Mouse (Mus musculus) kidney, postnatal 25 days (tissue): ENCODE measurements around the gene Tbata.

Experiments
- DNase-seq, 2 experiments: peaks; one replicate each; pipeline ENCODE4 v3.0.0; 2021; ENCODE audit warnings: mixed read lengths in 2 of 2

Tbata gene

DNA sequence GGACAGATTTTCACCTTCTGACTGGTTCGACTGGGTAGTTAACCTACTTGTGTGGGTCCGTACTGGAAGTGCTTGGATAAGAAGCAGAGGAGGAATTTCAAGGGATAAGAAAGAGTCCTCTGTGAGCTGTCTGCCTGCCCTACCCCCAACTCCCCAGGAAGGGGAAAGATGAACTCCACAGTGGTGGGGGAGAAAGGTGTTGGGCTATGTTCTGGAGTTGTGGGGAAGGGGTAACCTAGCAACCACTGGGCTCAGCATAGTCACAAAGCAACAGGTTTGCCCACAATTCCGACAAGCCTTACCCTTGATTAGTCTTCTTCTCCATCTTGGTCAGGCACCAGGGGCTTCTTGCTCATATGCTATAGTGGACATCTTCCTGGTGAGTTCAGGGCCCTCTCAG is at the start of gene Tbata:
Gene Tbata, plus strand, starts transcription at position 301 of the 400 bp plus-strand sequence.
- no peak for DNase-seq

- no peak for DNase-seq
Measured at GRCm38 (mm10) chr10:61123276-61123913, 48.4 kb upstream of the Tbata start.

GRCm38 (mm10) chr10:61124462-61124861 is 47.3 kb upstream of the Tbata start:
- DNase-seq, result no peak

GRCm38 (mm10) chr10:61128701-61129365 is 42.9 kb upstream of the Tbata start:
- no peak for DNase-seq

DNA sequence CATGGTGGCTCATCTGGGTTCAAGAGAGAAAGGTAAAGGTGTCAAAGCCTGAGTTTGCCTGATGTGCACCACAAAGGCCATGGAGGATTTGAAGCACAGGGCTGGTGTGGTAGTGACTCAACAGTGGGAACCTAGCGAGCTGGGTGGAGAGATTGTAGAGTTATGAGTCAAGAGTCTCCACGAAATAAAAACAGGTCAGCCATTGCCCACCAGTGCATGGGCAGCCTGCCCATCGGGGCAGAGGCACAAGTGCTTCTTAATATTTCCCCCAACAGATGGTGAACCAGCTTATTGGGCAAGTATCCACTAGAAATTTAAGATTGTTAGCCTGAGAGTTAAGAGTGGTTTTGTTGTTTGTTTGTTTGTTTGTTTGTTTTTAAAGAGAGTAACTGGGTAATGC is 40.8 kb upstream of the Tbata start:
- DNase-seq, result no peak

DNA sequence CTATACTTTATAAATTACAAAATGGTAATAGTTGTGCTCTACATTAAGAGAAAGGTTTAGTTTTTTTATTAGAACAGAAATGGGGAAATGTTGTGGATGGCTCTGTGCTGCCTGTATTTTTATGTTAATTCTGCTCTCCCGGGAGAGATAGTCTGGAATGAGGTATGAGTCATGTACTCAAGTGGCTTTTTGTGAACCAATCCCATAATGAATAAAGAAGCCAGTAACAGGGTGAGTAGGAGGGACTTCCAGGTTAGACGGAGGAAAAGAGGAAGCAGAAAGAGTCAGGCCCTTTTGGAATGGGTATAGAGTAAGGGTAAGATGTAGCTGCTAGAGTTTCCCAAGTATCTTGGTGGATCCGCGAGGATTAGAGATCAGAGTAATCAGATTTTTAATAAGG is 37.7 kb upstream of the Tbata start:
- DNase-seq, result no peak

DNA sequence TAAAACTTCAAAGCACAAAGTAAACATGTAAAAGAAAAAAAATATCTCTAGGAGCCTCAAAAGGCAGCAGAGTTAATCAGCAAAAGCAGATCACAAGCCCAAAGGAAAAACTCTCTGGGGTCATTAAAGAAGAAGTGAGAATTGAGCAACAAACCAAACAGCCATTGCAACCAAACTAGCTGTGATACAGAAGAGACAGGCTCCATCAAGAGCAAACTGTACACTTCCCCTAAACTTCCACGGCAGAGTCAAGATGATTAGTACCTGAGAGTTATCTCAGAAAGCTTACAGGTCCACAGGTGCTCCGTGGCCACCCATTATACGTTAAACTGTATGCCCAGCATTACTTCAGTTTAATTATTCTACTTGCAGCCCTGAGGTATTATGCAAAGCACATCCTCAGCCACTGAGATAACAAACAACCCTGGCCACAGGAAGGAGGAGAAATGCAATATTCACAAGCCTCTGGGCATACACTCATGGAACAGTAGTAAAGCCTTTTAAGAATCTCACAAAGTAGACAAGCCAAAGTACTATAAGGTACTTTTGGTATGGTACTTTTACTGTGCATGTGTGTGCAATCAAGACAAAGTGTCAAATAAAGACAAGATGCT is 36.4 kb upstream of the Tbata start:
- DNase-seq, result no peak

DNA sequence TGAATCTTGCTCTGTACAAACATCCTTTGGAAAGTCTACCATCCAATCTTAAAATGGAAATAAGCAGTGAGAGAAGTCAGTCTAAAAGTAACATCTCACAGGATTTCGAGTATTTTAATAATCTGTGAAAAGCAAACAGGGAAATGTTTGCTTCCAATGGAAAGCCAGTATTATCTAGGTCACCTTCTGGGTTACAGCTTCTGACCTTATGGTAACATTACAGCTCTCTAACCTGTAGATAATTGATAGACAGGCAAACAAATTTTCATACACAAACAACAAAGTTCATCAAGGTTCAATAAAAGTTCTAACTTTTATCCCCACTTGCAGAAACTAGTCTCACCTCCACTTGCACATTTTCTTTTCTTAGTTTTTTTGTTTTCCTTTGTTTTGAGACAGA is 34.2 kb upstream of the Tbata start:
- no peak for DNase-seq

DNA sequence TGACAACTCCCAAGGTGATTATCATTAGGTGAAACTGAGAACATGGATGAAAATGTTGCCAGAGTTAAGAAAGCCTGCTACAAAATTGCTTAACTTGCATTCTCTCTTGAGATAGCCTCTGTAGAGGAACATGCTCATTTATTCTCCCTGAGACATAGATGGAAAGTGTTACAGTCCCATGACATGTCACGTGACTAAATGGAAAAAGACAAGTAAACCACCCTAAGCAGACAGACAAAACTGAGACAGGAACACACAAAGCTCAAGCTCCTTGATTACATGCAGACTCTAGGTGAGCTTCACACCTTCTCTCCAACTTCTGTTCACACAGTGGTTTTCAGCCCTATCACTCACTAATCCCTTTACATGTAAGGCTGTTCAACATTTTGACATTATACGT is 28.4 kb upstream of the Tbata start:
- no peak for DNase-seq

DNA sequence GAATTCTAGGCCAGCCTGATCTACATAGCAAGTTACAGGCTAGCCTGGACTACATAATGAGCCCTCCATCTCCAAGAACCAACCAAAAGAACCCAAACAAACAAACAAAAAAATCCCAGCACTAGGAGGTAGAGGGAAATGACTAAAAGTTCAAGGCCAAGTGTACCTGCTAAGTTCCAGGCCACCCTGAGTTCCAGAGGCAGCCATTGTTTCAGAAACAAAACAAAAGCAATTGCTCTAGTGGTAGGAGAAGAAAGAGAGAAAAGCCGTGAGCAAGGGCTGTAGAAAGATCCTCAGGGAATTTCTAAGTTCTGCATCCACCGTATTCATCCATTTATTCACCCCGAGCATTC is 26.0 kb upstream of the Tbata start:
- no peak for DNase-seq

DNA sequence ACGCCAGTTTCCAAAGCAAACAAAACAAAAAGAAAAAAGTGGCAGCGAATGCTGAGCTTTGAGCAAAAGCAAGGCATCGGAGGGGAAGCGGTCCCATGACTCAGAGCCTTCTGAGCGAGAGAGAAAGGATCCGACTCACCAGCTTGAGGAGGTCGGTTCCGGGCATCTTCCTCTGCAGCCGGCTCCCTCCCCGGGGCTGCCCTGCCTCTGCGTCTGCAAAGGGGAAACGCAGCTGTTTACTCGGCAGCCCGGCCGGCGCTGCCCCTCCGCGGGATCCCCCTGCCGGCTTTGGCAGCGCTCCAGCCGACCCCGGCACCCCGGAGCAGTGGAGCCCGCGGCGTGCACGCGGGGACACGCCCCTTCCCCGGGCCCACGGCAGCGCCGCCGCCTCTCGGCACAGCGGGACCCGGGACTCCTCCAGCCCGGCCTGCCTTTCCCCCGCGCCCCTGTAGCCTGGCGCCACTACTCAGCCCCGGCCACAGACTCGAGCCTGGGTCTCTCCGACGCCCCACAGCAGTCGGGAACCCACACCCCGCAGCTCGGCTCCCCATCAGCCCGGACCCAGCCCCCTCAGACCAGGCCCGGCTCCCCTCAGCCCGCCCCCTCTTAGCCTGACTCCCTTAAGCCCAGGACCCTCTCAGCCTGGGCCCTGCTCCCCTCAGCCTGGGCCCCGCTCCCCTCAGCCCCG is 25.5 kb upstream of the Tbata start:
- DNase-seq, result peak; percentile 42 to 70

DNA sequence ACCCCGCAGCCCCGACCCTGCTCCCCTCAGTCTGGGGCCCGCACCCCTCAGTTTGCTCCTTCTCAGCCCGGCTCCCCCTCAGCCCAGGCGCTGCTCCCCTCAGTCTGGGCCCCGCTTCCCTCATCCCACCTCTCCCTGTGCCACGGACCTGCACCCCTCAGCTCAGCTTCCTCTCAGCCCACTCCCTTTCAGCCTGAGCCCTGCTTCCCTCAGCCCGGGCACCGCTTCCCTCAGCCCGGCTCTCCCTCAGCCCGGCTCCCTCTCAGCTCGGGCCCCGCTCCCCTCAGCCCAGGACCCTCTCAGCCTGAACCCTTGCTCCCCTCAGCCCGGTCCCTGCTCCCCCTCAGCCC is 25.0 kb upstream of the Tbata start:
- DNase-seq, result peak in 1 of 2 experiments; percentile 5

DNA sequence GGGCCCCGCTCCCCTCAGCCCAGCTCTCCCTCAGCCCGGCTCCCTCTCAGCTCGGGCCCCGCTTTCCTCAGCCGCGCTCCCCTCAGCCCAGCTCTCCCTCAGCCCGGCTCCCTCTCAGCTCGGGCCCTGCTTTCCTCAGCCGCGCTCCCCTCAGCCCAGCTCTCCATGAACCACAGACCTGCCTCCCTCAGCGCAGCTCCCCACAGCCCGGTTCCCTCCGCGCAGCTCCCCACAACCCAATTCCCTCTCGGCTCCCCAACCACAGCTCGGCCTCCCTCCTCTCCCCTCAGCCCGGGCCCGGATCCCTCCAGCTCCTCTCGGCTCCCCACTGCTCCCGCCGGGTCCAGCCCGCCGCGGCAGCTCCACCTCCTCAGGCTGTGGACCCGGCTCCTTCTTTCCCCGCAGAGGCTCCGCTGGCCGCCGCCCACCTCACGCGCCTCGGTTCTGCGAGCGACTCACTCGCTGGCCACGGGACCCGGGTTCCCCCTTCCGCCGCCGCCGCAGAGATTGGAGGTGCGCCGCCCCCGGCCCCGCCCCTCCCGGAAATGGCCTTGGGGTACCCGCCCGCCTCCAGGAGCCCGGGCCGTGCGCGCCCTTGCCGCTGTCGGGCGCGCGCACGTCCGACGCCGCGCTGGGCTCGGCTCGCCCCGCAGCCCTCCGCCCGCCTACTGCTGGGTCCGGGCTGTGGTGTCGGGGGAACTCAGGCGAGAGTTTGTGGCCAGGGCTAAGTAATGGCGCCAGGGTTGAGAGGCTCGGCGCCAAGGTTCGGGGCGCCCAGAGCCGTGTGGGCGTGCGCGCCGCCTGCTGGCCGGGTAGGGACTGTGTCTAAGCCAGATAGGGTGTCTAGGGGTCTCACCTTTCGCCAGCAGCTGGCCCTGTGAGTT is 24.4 kb upstream of the Tbata start, which contains the start of gene Sgpl1:
Gene Sgpl1, minus strand, starts transcription at position 547 of the 884 bp plus-strand sequence.
- peak; percentile 93 to 96 for DNase-seq

GRCm38 (mm10) chr10:61149476-61149875 is 22.3 kb upstream of the Tbata start:
- DNase-seq, result no peak

DNA sequence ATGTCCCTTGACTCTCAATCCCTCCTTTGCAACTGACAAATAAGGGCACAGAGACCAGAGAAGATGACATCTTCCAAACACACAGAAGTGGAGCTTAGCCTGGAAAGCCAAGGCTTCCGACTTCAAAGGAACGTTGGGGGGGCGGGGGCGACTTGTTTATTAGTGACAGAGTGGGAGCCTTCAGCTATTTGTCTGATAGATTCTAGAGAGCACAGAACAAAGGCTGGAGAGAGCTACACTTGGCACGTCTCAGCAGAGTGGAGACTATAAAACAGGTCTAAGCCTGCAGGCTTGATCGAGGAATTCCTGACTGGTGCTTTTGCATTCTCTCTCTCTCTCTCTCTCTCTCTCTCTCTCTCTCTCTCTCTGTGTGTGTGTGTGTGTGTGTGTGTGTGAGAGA is 21.1 kb upstream of the Tbata start:
- DNase-seq, result no peak

- no peak for DNase-seq
Measured at GRCm38 (mm10) chr10:61152131-61152530, 19.6 kb upstream of the Tbata start.

- no peak for DNase-seq
Measured at GRCm38 (mm10) chr10:61155611-61156010, 16.1 kb upstream of the Tbata start.

GRCm38 (mm10) chr10:61156453-61156852 is 15.3 kb upstream of the Tbata start:
- no peak for DNase-seq

DNA sequence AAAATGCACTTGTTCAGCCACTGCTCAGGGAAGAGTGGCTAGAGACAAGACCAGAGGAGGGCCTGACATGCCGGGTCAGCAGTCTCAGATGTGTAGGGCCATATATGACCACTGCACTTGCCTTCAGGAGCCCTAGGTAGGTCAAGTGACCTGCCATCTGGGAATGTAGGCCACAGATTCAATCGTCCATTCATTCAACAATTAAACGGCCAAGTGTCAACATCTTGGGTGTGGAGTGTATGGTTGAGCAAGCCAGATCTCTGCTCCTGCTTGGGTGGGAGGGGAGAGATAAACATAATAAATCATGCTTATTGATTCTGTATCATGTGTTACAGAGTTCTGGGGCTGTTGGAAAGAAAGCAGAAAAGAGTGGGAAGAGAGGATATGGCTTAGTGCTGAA is 13.2 kb upstream of the Tbata start:
- no peak for DNase-seq

GRCm38 (mm10) chr10:61160089-61160488 is 11.7 kb upstream of the Tbata start:
- no peak for DNase-seq

DNA sequence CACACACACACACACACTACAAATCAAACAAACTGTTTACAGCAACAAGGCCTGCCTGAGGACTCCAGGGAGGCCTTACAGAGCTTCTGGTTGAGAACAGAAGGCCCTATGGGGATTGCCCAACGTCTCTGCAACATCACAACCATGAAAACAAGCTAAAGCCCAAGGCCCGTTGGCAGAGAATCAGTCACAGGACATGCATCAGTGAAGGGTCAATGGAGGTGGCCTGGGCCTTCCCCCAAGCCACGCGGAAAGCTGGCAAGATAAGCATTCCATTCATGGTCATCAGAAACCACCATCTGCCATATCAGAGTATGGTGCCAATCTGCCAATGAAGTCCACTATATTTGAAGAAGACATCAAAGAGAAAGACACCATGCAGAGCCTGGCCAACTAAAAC is 11.1 kb upstream of the Tbata start:
- peak in 1 of 2 experiments; percentile 38 for DNase-seq

- peak; percentile 13 to 55 for DNase-seq
Measured at GRCm38 (mm10) chr10:61162366-61162765, 9.4 kb upstream of the Tbata start.
